Mouse (Mus musculus) heart, postnatal 0 days (tissue): ENCODE results near the gene Cep112.

Experiments
- CTCF ChIP-seq: IDR thresholded peaks from 2 replicates; pipeline ENCODE4 v1.5.1; 2016; ENCODE audit warnings: antibody characterized with exemption, control low read depth, low read depth
- EP300 ChIP-seq: IDR thresholded peaks from 2 replicates; pipeline ENCODE4 v1.6.1; 2016; ENCODE audit warnings: antibody characterized with exemption, low read depth

- TF ChIP-seq CTCF (no peak), EP300 (no peak)
Measured at GRCm38 (mm10) chr11:108553881-108554280, 128.9 kb downstream of the Cep112 start.
